Mouse (Mus musculus) CD4-positive, CD25-positive, alpha-beta regulatory T cell, adult 2 months (primary cell): ENCODE measurements around the gene Rfc3.
"Not testable (repeated sequence)": the region's sequence is repeated elsewhere in the genome, so short reads cannot be mapped to it uniquely, and the experiment has no call there.

Source experiments
- DNase-seq: peaks from one replicate; pipeline ENCODE4 v3.0.0-alpha.2; 2012; ENCODE audit warnings: low read depth, low spot score

The Rfc3 gene

DNA sequence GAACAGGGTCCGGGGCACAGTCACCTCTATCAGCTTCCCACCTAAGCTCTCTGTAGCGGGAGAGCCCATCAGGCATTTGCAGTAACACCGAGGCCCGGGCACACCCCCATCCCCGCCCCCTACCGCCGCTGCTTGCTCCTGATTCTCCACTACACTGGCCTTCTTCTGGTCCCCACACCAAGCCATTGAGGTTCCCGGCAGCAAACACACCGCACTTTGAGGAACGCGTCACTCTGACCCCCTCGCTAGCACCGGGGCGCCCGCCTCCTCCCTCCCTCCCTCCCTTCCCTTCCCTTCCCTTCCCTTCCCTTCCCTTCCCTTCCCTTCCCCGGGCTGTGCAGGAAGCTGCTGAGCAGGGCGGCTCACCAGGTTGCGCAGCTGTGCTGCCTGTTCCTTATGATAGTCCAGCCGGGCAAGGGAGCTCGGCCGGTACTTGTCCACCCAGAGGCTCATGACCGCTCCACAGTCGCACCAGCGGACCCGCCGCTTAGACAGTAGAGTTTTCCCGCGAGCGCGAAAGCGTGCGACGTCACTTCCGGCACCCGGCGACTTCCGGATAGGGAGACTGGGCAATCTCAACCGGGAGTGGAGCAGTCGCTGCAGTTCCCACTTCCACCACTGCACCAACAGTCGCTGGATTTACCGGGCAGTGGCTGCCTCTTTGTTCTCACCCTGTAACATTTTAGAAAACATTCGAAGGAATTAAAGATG lies at the start of gene Rfc3:
Rfc3 (minus strand) TSS at position 543 of the 711 bp plus-strand sequence.
- peak; percentile 97 for DNase-seq

DNA sequence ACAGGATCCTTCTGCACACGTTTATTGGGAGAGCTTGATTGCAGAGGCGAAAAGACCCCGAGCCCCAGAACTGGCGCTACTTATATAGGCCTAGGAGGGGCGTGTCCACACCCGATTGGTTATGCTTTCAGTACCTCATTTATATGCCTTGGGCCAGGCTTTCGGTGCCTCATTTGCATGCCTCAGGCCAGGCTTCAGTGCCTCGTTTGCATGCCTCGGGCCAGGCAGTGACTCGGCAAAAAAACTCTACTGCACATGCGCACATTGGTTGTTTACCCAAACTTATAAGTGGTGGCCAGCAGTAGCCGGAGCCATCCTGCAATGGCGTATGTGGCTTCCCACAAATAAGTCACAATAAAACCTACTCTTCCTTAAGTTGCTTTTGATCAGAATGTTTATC lies 42.6 kb upstream of the Rfc3 start:
- DNase-seq: not testable (repeated sequence)

DNA sequence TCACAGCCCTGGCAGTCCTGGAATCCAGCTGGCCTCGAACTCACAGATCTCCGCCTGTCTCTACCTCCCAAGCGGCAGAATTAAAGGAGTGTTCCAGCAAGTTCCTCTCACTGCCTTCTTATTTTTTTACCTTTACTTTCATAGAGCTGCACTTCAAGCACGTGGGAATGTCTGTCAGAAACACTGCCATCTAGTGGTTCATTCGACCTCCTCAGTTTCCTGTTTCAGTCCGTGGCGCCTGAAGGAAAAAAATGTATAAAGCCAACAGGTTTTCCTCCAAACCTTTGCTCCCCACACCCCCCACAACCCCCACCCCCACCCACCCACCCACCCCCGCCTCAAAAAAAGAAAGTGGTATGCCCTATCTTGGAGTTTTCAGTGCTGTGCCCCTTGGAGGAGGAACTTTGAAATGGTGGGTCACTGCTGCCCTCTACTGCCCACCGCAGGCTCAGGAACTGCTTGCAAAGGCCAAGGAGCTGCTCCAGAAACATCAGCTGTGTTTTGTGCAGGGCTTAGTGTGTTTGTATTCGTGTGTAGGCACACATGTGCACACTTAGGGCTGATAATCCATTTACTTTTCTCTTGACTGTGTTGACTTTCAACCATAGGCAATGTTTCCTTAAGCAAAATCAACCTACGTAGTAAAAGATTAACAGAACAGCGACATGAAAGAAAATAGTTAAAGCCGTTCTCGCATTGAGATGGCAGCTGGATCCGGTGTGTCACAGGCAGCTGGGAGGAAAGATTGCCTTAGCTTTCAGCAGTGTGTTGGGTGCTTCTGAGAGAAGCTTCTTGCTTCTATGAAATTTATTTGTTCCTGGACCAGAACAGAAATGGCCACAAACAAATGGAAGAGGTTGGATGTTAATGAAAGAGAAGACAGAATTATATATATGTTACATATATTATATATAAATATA lies 35.8 kb upstream of the Rfc3 start:
- peak; percentile 86 for DNase-seq

DNA sequence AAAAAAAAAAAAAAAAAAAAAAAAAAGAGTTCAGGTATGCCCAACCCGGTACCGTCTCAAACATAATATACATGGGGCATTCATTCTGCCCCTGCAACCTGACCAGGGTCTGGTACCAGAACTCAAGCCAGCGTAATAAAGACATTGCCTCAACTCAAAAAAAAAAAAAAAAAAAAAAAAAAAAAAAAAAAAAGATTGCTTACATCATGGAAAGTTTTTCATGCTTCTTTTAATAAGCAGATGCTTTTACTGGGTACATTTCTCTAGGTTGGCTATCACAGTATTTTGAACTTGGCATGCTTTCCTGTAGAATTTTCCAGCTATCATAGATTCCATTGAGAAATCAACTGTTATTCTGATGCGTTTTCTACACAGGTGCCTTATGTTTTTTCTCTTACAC lies 11.2 kb upstream of the Rfc3 start:
- no peak for DNase-seq

DNA sequence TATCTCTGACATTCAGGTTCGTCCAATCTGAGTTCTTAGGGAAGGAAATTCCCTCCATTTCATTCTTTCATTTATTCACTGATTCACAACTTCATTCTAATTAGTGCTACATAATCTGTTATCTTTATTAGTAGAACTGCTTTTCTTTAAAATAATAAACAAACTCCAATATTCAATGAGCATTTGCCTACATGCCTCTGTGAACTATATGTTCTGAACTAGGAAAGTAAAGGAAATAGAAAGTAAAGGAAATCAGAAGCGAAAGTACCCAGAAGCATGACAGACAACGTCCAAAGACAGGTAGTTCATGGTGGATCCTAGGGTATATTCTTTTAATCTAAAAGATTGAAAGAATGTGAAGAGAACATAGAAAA lies 356 bp upstream of the Rfc3 start:
- DNase-seq: no peak

DNA sequence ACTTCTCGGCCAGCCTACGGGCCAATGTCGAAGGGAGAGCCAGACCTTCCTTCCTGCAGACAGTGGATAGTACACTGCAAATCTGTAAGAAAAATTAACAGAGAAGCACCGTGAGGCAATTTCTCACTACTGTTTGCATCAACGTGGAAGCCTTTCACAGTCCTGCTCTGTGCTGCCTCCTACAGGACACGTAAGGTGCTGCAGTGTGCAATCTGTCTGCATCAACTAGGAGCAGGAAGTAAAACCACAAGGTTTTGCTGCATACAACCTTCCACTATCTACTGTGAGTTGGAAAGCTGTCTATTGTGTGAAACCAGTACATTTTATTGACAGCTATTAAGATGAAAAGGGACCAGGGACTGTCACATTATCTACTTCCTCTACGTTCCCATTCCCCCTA lies 6.2 kb downstream of the Rfc3 start:
- peak; percentile 60 for DNase-seq

DNA sequence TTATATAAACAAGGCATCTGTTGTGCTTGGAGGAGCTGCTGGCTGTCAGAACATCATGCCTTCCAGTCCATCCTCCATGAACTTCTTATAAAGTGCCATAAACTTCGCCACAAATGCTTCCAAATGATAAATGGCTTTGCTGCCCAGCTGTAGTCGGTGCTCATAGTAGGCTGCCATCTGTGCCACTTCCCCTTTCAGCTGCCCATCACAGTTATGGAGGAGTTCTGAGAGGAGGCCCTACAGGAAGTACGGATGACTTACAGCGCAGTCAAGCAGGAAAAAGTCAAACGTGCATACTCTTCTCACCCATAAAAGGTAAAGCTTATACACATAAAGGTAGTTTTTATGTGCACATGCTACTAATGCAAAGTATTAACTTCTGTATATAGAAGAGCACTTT lies 8.2 kb downstream of the Rfc3 start:
- no peak for DNase-seq

DNA sequence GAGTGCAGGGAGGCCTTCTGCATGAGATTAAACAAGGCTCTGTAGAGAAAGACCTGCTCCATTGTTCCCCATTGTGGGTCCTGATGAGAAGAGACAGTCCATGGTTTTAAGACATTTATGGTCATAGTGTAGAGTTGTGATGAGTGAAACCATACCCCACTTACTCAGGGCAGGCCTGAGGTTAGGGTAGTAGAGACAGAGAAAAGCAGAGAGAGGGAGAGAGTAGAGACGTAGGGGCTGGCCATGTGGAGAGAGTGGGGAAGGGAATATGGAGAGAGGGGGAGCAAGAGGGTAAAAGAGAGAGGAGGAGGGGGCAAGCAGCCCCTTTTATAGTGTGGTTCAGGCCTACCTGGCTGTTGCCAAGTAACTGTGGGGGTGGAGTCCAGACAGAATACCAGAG lies 8.9 kb downstream of the Rfc3 start:
- no peak for DNase-seq

DNA sequence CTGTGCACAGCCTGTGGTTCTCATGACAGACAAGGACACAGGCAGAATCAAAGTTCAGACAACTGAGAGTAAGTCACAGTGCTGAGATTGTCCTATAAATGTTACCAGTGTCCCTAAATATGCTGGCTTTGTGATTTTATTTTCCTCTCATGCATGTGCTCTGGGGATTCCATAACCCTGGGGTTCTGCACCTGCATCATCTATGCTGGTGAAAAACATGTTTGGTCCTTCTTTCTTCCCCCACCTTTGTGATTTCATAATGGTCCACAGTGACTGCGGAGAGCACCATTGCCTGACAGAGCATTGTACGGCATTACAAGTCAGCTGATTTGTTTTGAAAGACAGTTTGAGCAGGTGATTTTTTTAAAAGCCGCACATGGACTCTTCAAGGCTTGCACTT lies 45.1 kb downstream of the Rfc3 start, which contains the start of gene Vmn2r18:
Vmn2r18 (minus strand) TSS at position 101 of the 400 bp plus-strand sequence.
- DNase-seq: no peak

DNA sequence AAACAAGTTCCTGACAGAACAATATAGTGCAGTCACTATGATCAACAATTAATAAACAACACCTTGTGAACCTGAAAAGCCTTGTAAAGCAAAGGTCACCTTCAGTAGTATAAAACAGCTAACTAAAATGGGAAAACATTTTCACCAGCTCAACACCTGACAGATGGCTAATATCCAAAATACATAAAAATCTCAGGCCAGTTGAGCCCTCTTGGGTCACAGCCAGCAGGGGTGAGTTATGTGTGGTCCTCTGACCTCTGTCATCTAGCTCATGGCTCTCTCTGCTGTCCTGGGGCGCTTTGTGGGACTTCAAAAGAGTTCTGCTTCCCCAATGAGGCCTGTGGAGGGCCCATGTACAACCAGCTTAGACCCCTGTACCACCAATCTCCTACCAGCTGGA lies 49.3 kb downstream of the Rfc3 start:
- DNase-seq: no peak
